Mouse (Mus musculus) E14TG2a.4 (cell line): Measurements from ENCODE around the gene Srd5a1.
"Not testable (repeated sequence)": the region's sequence is repeated elsewhere in the genome, so short reads cannot be mapped to it uniquely, and the experiment has no call there.

Experiments
- H3K27me3 ChIP-seq: 2 replicates; pipeline ENCODE4 v1.6.1; 2014; ENCODE audit warnings: low read length, control low read depth; ENCODE audit not compliant: insufficient read depth
- H3K36me3 ChIP-seq: 2 replicates; pipeline ENCODE4 v1.6.1; 2014; ENCODE audit warnings: low read length, control low read depth; ENCODE audit not compliant: insufficient read depth
- H3K4me1 ChIP-seq: replicated peaks from 2 replicates; pipeline ENCODE4 v1.6.1; 2014; ENCODE audit warnings: low read depth, low read length, control low read depth
- H3K4me3 ChIP-seq: replicated peaks from 2 replicates; pipeline ENCODE4 v1.5.1; 2014; ENCODE audit warnings: mild to moderate bottlenecking, low read length
- H3K9me3 ChIP-seq: 2 replicates; pipeline ENCODE4 v1.6.1; 2014; ENCODE audit warnings: low read length, control low read depth
- CTCF ChIP-seq: conservative IDR thresholded peaks from 2 replicates; pipeline ENCODE4 v1.5.1; 2014; ENCODE audit warnings: low read length
- NANOG ChIP-seq: IDR thresholded peaks from 2 replicates; pipeline ENCODE4 v1.6.1; 2014; ENCODE audit warnings: borderline replicate concordance, low read length, mixed read lengths
- POU5F1 ChIP-seq: IDR thresholded peaks from 2 replicates; pipeline ENCODE4 v1.6.1; 2014; ENCODE audit warnings: low read length, borderline replicate concordance

Srd5a1 gene

GRCm38 (mm10) chr13:69610751-69611397, 368 bp downstream of the Srd5a1 start:
- peaks cover 37% of the 10 kb centered on the region for H3K4me1 ChIP-seq
- no peaks in the 10 kb centered on the region for H3K9me3 ChIP-seq
- H3K27me3 ChIP-seq: peaks cover 5% of the 10 kb centered on the region; the same call in 1 of the 2 replicates
- TF ChIP-seq POU5F1 (no peak), CTCF (no peak), NANOG (no peak)
- peak overlapping the region; percentile 91 for H3K4me3 ChIP-seq
- H3K36me3 ChIP-seq: peaks cover 32% of the 10 kb centered on the region

DNA sequence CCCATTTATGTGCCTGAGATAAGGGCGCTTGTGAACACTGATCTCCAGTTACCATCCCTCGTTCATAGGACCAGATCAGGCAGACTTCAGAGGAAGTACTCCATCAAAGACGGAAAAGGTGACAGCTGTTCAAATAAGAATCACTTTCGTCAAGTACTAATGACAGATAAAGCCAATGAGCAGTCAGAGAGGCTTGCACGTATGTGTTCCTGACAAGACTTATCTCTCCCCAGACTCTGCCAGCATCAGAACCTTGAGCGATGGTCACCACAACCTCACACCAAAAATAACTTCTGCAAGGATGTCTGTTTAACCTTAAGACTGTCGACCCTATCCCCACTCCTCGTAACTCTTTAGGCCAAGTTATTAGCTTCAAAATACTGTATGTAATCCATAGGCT, 2.5 kb downstream of the Srd5a1 start:
- no peak overlapping the region for H3K4me3 ChIP-seq
- H3K4me1 ChIP-seq: peaks cover 36% of the 10 kb centered on the region
- peaks cover 5% of the 10 kb centered on the region; the same call in 1 of the 2 replicates for H3K27me3 ChIP-seq
- H3K9me3 ChIP-seq: no peaks in the 10 kb centered on the region
- no peak for TF ChIP-seq CTCF
- no peak for TF ChIP-seq NANOG
- no peak for TF ChIP-seq POU5F1
- peaks cover 11% of the 10 kb centered on the region for H3K36me3 ChIP-seq

DNA sequence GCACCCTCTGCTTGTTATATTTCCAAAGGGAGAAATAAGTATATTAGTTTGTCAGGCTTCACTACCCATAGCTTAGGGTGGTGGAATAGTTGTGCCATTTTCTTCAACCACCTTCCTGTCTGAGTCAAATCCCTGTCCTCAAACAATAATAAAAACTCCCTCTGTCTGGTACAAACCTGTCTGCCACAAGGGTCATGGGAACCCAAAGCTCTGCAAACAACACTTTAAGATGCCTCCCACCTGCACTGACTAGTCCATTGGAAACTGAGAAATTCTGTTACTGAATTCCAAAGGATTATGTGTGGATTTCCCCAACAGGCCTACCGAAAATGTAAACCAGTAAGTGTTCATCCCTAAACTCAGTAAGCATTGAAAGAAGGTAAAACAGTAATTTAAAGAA, 6.6 kb downstream of the Srd5a1 start:
- H3K36me3 ChIP-seq: no peaks in the 10 kb centered on the region
- no peaks in the 10 kb centered on the region for H3K27me3 ChIP-seq
- no peak overlapping the region for H3K4me3 ChIP-seq
- TF ChIP-seq NANOG: no peak
- no peak for TF ChIP-seq POU5F1
- no peak for TF ChIP-seq CTCF
- no peaks in the 10 kb centered on the region for H3K9me3 ChIP-seq
- peaks cover 19% of the 10 kb centered on the region for H3K4me1 ChIP-seq

DNA sequence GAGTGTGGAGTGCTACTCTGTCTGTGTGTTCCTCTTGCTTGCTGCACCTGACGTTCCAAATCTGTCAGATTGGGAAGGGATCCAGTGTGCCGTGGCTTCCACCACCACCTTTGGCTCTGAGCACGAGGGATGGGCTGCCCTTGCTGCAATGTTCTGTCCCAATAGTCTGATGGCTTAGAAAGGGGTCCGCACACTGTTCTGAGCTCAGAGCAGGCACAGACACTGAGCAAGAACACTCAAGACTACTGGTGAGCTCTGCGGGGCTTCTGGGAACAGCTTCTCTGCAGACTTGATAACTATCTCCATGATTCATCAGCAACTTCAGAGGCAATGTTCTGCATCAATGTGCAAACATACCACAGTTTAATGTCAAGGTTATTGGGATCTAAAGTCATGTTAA, 9.9 kb downstream of the Srd5a1 start:
- H3K4me1 ChIP-seq: peaks cover 25% of the 10 kb centered on the region
- TF ChIP-seq CTCF (no peak), POU5F1 (no peak), NANOG (no peak)

DNA sequence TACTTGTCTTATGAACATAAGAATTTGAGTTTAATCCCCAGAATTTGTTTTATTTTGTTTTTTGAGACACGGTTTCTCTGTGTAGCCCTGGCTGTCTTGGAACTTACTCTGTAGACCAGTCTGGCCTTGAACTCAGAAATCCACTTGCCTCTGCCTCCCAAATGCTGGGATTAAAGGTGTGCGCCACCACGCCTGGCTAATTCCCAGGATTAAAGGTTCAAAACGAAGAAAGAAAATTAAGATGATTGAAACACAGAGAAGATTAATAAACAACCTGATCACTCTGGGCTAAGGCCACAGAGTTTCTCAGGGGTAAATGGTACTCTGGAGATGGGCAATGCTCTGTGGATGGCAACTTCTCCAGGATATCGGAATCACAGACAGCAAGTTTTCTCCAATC, 10.4 kb downstream of the Srd5a1 start:
- not testable (repeated sequence) for H3K27me3 ChIP-seq, H3K9me3 ChIP-seq, H3K4me3 ChIP-seq, H3K36me3 ChIP-seq
- H3K4me1 ChIP-seq: peaks cover 21% of the 10 kb centered on the region

More for the DNA sequence above, 9.9 kb downstream of the Srd5a1 start:
- peaks cover 7% of the 10 kb centered on the region for H3K27me3 ChIP-seq
- no peaks in the 10 kb centered on the region for H3K9me3 ChIP-seq
- no peaks in the 10 kb centered on the region for H3K36me3 ChIP-seq
- no peak overlapping the region for H3K4me3 ChIP-seq

DNA sequence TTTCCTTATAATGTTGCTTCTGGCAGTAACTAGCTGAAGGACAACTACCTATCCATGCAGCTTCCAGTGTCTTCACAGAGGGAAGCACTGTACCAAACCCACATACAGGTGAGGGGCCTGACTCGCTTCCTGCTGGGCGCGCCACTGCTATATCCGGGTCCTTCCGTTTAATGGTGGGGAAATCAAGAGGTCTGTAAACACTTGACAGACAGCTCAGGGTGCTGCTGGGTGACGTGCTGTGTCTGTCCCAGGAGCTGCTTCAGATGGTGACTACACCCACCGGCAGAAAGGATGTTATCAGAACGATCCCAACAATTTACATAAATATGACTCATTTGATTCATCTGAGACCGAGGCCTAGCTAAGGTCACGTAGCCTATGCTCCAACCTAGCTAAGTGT, 12.4 kb downstream of the Srd5a1 start:
- Histone ChIP-seq H3K27me3 (peaks cover 7% of the 10 kb centered on the region), H3K4me1 (peaks cover 15% of the 10 kb centered on the region), H3K9me3 (peaks cover 6% of the 10 kb centered on the region), H3K4me3 (no peak overlapping the region), H3K36me3 (no peaks in the 10 kb centered on the region)
- no peak for TF ChIP-seq NANOG
- no peak for TF ChIP-seq POU5F1
- TF ChIP-seq CTCF: no peak

- H3K4me1 ChIP-seq: peaks cover 32% of the 10 kb centered on the region
- no peak for TF ChIP-seq CTCF
- TF ChIP-seq NANOG: no peak
- TF ChIP-seq POU5F1: no peak
- H3K36me3 ChIP-seq: no peaks in the 10 kb centered on the region
- H3K9me3 ChIP-seq: peaks cover 6% of the 10 kb centered on the region
- H3K27me3 ChIP-seq: peaks cover 9% of the 10 kb centered on the region
- H3K4me3 ChIP-seq: no peak overlapping the region
Measured at GRCm38 (mm10) chr13:69596515-69596914, 14.7 kb downstream of the Srd5a1 start.

GRCm38 (mm10) chr13:69595911-69596310, 15.3 kb downstream of the Srd5a1 start:
- H3K27me3 ChIP-seq: peaks cover 9% of the 10 kb centered on the region
- no peak for TF ChIP-seq POU5F1
- no peak for TF ChIP-seq NANOG
- no peak for TF ChIP-seq CTCF
- peaks cover 32% of the 10 kb centered on the region for H3K4me1 ChIP-seq

More at GRCm38 (mm10) chr13:69595911-69596310, 15.3 kb downstream of the Srd5a1 start:
- Histone ChIP-seq H3K9me3 (peaks cover 6% of the 10 kb centered on the region), H3K4me3 (no peak overlapping the region), H3K36me3 (no peaks in the 10 kb centered on the region)
